Mouse (Mus musculus): ENCODE measurements at regions not wholly inside any gene's neighbourhood (a gene's known extent, or its start where the extent isn't known, plus 50 kb on each side); places are given as distances from the start of the nearest gene placed in this dataset.

- WGBS = 38% methylated on average over 7 of the region's 7 CpGs
- no peaks in the 10 kb centered on the region for H3K4me1 ChIP-seq (ENCODE audit: insufficient read depth, low read depth, low read length)
- no peak overlapping the region for H3K9ac ChIP-seq (replicated peaks; ENCODE audit: low read depth)
- no peak overlapping the region for H3K4me3 ChIP-seq (ENCODE audit: low read depth, low read length)
- no peaks in the 10 kb centered on the region for H3K9me3 ChIP-seq (ENCODE audit: low read length)
- H3K4me2 ChIP-seq (replicated peaks; ENCODE audit: low read depth, low read length) = no peak overlapping the region
- DNase-seq (ENCODE audit: low spot score) = peak; percentile 53
- H3K27me3 ChIP-seq (replicated peaks; ENCODE audit: insufficient read depth, low read length) = no peaks in the 10 kb centered on the region
- H3K27ac ChIP-seq (ENCODE audit: low read length) = no peak overlapping the region
- peak; percentile 70 for ATAC-seq
- no peak for TF ChIP-seq EP300 (IDR thresholded peaks at IDR 0.05)
- no peaks in the 10 kb centered on the region for H3K36me3 ChIP-seq (ENCODE audit: insufficient read depth, low read length)
Observed at GRCm38 (mm10) chr1:169602122-169602521, 53.2 kb upstream of the Rgs5 start.

DNA sequence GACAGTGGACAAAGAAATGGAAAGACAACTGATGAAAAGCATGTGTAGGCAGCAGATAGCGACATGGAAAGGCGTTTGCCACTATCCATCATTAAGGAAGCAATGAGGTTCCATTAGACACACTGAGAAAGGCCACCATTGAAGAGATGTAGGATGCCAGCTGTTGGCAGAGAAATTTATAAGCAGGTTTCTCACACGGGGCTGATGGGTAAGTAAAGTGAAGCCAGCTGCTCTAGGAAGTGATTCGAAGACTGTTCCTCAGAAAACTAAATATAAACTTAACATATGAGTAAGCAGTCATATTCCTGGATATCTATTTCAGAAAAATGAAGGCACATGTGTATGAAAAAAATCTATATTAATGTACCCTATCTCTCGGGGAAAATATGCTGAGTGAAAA is 60.8 kb upstream of the Rgs5 start:
- WGBS = 66% methylated on average over 5 of the region's 5 CpGs
- Histone ChIP-seq H3K9me3 (ENCODE audit: low read length) (no peaks in the 10 kb centered on the region), H3K4me2 (replicated peaks; ENCODE audit: low read depth, low read length) (no peak overlapping the region), H3K27ac (ENCODE audit: low read length) (no peak overlapping the region), H3K9ac (replicated peaks; ENCODE audit: low read depth) (no peak overlapping the region), H3K27me3 (replicated peaks; ENCODE audit: insufficient read depth, low read length) (no peaks in the 10 kb centered on the region), H3K36me3 (ENCODE audit: insufficient read depth, low read length) (no peaks in the 10 kb centered on the region), H3K4me3 (ENCODE audit: low read depth, low read length) (no peak overlapping the region), H3K4me1 (ENCODE audit: insufficient read depth, low read depth, low read length) (no peaks in the 10 kb centered on the region)
- no peak for ATAC-seq
- TF ChIP-seq EP300 (IDR thresholded peaks at IDR 0.05) (no peak), CTCF (IDR thresholded peaks at IDR 0.05) (no peak)
- no peak for DNase-seq (ENCODE audit: low spot score)

DNA sequence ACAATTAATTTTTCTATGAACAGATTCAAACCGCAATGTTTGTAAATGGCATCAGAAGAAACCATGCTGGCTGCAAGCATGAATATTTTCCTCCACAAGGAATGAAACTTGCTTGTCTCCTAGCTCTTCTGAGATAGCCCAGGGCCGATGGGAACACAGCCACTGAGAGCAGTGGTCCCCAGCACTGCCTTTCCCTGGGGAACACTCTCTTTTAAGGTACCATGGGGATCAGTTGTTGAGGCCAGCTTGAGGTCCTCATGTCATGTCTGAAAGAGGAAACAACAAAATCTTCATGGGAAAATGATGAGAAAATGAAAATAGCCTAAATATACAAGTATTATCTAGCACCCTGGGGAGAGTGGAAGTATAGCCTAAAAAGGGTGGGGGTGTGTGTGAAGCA is 55.1 kb upstream of the Nuf2 start:
- 66% methylated on average over 2 of the region's 2 CpGs for WGBS
- ATAC-seq (no peak), DNase-seq (ENCODE audit: low spot score) (no peak)
- TF ChIP-seq EP300 (IDR thresholded peaks at IDR 0.05) = no peak
- TF ChIP-seq CTCF (IDR thresholded peaks at IDR 0.05) = no peak
- H3K4me2 ChIP-seq (replicated peaks; ENCODE audit: low read depth, low read length) = no peak overlapping the region
- H3K4me3 ChIP-seq (ENCODE audit: low read depth, low read length) = no peak overlapping the region
- no peaks in the 10 kb centered on the region for H3K27me3 ChIP-seq (replicated peaks; ENCODE audit: insufficient read depth, low read length)
- no peaks in the 10 kb centered on the region for H3K4me1 ChIP-seq (ENCODE audit: insufficient read depth, low read depth, low read length)
- H3K27ac ChIP-seq (ENCODE audit: low read length) = no peak overlapping the region
- no peak overlapping the region for H3K9ac ChIP-seq (replicated peaks; ENCODE audit: low read depth)
- no peaks in the 10 kb centered on the region for H3K9me3 ChIP-seq (ENCODE audit: low read length)
- H3K36me3 ChIP-seq (ENCODE audit: insufficient read depth, low read length) = no peaks in the 10 kb centered on the region

- DNase-seq (ENCODE audit: low spot score) (no peak), ATAC-seq (no peak)
- TF ChIP-seq EP300 (IDR thresholded peaks at IDR 0.05) = no peak
- no peak for TF ChIP-seq CTCF (IDR thresholded peaks at IDR 0.05)
- H3K27me3 ChIP-seq (replicated peaks; ENCODE audit: insufficient read depth, low read length) = no peaks in the 10 kb centered on the region
- 80% methylated on average over 1 of the region's 1 CpGs for WGBS
- no peak overlapping the region for H3K27ac ChIP-seq (ENCODE audit: low read length)
- no peaks in the 10 kb centered on the region for H3K4me1 ChIP-seq (ENCODE audit: insufficient read depth, low read depth, low read length)
- no peak overlapping the region for H3K4me2 ChIP-seq (replicated peaks; ENCODE audit: low read depth, low read length)
- H3K9ac ChIP-seq (replicated peaks; ENCODE audit: low read depth) = no peak overlapping the region
- no peaks in the 10 kb centered on the region for H3K9me3 ChIP-seq (ENCODE audit: low read length)
- H3K36me3 ChIP-seq (ENCODE audit: insufficient read depth, low read length) = no peaks in the 10 kb centered on the region
- H3K4me3 ChIP-seq (ENCODE audit: low read depth, low read length) = no peak overlapping the region
Observed at GRCm38 (mm10) chr1:169582405-169582804, 51.1 kb upstream of the Nuf2 start.
